Mouse (Mus musculus) urinary bladder, adult 18-20 months (tissue): Measurements from ENCODE around the gene Olfr518.

Source experiments
- DNase-seq, 2 experiments: peaks; one replicate each; pipeline ENCODE4 v3.0.0; 2022; ENCODE audit warnings: low spot score in 2 of 2, mixed read lengths in 2 of 2

Olfr518 gene

GRCm38 (mm10) chr7:108884906-108885305 lies at the start of gene Olfr518:
Gene Olfr518, minus strand, starts transcription at chr7:108885006.
- DNase-seq: no peak

GRCm38 (mm10) chr7:108933794-108934731 lies 49.3 kb upstream of the Olfr518 start, which contains the start of gene Eif3f:
Gene Eif3f, plus strand, starts transcription at chr7:108934417.
- peak; percentile 83 to 90 for DNase-seq

- DNase-seq: no peak
These were observed 45.1 kb upstream of the Olfr518 start, which contains the start of gene Nlrp10 for GRCm38 (mm10) chr7:108929726-108930393. Gene Nlrp10, minus strand, starts transcription at chr7:108930178.

GRCm38 (mm10) chr7:108928280-108929188 lies 43.7 kb upstream of the Olfr518 start:
- DNase-seq: no peak

GRCm38 (mm10) chr7:108927043-108927442 lies 42.2 kb upstream of the Olfr518 start:
- no peak for DNase-seq

GRCm38 (mm10) chr7:108903969-108904368 lies 19.2 kb upstream of the Olfr518 start:
- DNase-seq: no peak

- DNase-seq: no peak
These were observed 9.5 kb upstream of the Olfr518 start, which contains the start of gene Olfr519 for GRCm38 (mm10) chr7:108894320-108894719. Gene Olfr519, minus strand, starts transcription at chr7:108894420.

GRCm38 (mm10) chr7:108872279-108872678 lies 12.5 kb downstream of the Olfr518 start, which contains the start of gene Olfr517:
Gene Olfr517, minus strand, starts transcription at chr7:108872379.
- DNase-seq: no peak

GRCm38 (mm10) chr7:108850429-108850828 lies 34.4 kb downstream of the Olfr518 start, which contains the start of gene Olfr516:
Gene Olfr516, minus strand, starts transcription at chr7:108850529.
- DNase-seq: no peak
